Mouse (Mus musculus): ENCODE measurements around the gene Egf. TPM values are rescaled to one million over a fixed set of nuclear protein-coding genes. Genes with fewer than 3 reads are reported as not detected.

The Egf gene
- polyA plus RNA-seq, 1 experiment = 3.5 TPM

DNA sequence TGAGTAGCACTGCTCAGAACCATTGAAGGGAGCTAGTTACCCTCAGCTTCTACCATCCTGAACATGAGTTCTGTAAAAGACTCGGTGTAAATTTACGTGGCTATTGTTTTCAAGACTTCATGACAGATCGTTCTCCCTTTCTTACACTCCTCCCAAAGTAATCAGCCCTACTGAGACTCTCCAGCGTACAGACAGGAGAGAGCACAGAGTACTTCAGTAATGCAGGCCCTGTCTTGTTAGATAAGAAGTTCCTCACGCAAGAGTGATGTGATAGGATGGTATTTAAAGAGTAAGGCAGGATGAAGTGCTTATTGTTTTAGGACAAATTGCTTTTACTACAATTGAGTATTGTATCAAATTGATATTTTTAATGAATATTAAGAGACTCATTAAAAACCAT is 123.3 kb downstream of the Egf start:
- Histone ChIP-seq H3K4me1 (ENCODE audit: control insufficient read depth, insufficient read depth, low read length) (no peaks in the 10 kb centered on the region), H3K4me3 (ENCODE audit: insufficient read depth, low read length) (no peak overlapping the region), H3K27ac (ENCODE audit: insufficient read depth, low read length) (no peak overlapping the region)
- no peak for TF ChIP-seq POLR2A (IDR thresholded peaks at IDR 0.05; ENCODE audit: extremely low read depth, insufficient read depth, low read length)
- no peak for TF ChIP-seq CTCF (IDR thresholded peaks at IDR 0.05; ENCODE audit: extremely low read depth, insufficient read depth, low read length)

DNA sequence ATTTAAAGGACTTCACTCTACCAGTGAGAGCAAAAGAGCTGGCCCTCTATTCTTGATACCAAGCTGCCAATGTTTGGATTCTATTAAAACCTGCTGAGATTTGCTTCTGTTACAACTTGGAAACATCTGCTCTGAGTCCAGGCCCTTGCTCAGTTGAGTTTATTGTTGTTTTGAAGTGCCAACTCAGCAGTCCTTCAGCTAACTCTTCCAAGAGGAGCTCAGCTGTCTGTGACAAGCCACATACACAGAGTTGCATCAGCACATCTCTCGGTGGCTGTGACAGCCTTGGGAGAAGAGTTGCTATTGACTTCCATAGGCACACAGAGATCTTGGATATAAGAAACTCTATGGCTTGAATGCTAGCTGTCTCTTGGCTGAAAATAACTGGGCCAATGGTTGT is 124.1 kb downstream of the Egf start:
- no peak for TF ChIP-seq POLR2A (IDR thresholded peaks at IDR 0.05; ENCODE audit: extremely low read depth, insufficient read depth, low read length)
- no peaks in the 10 kb centered on the region for H3K4me1 ChIP-seq (ENCODE audit: control insufficient read depth, insufficient read depth, low read length)
- H3K27ac ChIP-seq (ENCODE audit: insufficient read depth, low read length) = no peak overlapping the region
- no peak overlapping the region for H3K4me3 ChIP-seq (ENCODE audit: insufficient read depth, low read length)

Other genes starting within 250 kb of the Egf start
- gene Elovl6, start 223.0 kb downstream of the Egf start, polyA plus RNA-seq (2012; rRNA removed) = 26.2 and 27.1 TPM in 2 replicates
- gene Lrit3, start 48.7 kb upstream of the Egf start, polyA plus RNA-seq (2012; rRNA removed) = 0.10 and 0.11 TPM in 2 replicates
- 0.42 and 0.55 TPM in 2 replicates for gene Rrh, start 67.3 kb upstream of the Egf start, polyA plus RNA-seq (2012; rRNA removed)
- 50.9 and 51.4 TPM in 2 replicates for gene Gar1, start 76.1 kb upstream of the Egf start, polyA plus RNA-seq (2012; rRNA removed)
- 0.04 TPM in 1 of 2 replicates, not detected in the other for gene Cfi, start 80.6 kb upstream of the Egf start, polyA plus RNA-seq (2012; rRNA removed)
- gene Pla2g12a, start 123.3 kb upstream of the Egf start, polyA plus RNA-seq (2012; rRNA removed) = 27.9 and 29.0 TPM in 2 replicates
- 13.8 and 15.7 TPM in 2 replicates for gene Casp6, start 146.1 kb upstream of the Egf start, polyA plus RNA-seq (2012; rRNA removed)
- 1.8 and 2.9 TPM in 2 replicates for gene Mcub, start 214.9 kb upstream of the Egf start, polyA plus RNA-seq (2012; rRNA removed)

Measured in cortical plate, adult 2 months (tissue).